Mouse (Mus musculus) forelimb bud, embryonic 11.5 days (tissue): ENCODE results near the gene Grid2.
"Not testable (repeated sequence)": the region's sequence is repeated elsewhere in the genome, so short reads cannot be mapped to it uniquely, and the experiment has no call there.

Experiments used
- DNase-seq: peaks from one replicate; pipeline ENCODE4 v3.0.0-alpha.2; 2012; ENCODE audit warnings: low read depth, low spot score

The Grid2 gene

DNA sequence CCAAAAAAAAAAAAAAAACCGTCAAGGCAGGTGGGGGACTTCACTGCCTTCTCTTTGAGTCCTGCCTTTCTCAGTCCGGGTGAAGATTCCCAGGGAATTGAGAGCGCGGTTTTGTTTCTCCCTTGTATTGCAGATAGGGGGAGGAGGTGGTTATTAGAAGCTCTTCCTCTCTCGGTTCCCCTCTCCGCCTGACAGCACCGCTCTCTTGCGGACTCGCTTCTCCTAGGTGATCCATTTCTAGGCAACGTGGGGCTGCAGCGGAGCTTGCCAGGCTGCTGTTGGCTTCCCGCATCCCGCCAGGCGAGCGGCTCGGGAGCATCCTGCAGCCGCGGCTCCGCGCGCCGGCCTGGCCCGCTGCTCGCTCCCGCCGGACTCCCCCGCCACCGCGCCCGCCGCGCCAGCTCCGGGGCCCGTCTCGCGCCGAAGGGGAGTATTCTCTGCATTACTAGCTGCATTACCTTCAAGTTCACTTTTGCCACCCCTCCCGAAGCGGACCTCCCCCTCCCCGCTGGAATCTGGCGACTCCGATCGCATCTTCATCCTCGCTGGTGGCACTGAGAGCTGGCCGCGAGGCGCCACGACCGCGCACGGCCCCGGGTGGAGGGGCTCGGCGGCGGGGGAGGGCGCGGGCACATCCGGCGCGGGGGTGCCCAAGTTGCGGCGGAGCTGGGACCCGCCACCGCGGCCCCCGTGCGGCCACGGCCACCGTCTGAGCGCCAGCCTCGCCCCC, at the start of gene Grid2:
Grid2 (plus strand) TSS at position 51 of the 730 bp plus-strand sequence.
- peak; percentile 32 for DNase-seq

GRCm38 (mm10) chr6:63250738-63251137, 4.9 kb upstream of the Grid2 start:
- no peak for DNase-seq

GRCm38 (mm10) chr6:63256556-63257405, 1.1 kb downstream of the Grid2 start:
- peak; percentile 35 for DNase-seq

DNA sequence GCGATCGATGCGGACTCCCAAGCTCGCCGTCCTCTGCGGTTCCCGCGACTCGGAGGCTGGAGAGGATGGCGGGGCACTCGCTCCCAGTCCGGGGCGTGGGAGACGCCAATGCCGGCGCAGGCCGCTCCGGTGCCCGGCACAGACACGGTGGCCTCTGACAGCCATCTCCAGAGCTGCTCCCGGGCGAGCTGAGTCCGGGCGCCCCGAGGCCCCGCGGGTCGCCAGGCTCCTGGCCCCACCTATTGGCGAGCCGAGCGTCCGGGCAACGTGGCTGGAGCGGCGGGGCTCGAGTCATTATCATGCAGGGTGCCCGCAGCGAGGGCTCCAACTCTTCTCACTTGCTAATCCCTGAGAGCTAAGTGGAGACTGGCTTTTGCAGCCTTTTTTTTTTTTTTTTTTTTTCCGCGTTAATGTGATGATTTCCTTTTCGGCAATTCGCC, 1.8 kb downstream of the Grid2 start:
- peak; percentile 27 for DNase-seq

DNA sequence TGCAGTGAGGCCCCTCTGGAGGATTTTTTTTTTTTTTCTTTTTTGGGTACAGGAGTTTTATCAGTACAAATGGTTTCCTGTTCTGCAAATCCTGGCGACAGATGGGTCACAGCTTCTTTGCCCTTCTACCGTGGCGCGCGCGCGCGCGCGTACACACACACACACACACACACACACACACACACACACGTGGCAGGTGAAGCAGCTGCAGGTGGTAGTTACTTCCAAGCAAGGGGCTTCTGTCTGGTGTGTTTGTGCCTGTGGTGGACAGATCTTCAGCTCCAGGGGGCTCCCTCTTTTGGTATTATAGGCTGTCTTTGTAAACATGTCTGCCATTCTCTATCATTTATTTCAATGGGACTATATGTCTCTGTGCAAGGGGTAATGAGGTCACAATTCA, 2.2 kb downstream of the Grid2 start:
- no peak for DNase-seq

GRCm38 (mm10) chr6:63259764-63260163, 4.1 kb downstream of the Grid2 start:
- no peak for DNase-seq

DNA sequence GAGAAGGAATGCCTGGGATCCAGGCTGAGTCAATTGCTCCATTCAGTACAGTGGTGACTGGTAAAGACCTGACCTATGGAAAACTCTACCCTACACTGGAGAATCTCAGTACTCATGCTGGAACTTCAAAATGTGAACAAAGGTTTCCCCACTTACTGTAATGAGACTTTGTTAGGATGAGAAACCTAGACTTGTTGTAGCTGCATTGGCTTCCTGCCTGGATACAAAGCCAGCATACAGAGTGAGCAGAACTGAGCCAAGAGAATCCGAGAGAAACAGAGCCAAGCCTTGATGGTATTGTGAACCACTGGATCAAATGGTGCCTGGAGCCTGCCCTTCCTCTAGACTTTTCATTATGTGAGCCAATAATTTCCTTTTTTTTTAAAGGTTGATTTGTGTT, 28.7 kb downstream of the Grid2 start:
- no peak for DNase-seq

GRCm38 (mm10) chr6:63342438-63343004, 86.8 kb downstream of the Grid2 start:
- no peak for DNase-seq

DNA sequence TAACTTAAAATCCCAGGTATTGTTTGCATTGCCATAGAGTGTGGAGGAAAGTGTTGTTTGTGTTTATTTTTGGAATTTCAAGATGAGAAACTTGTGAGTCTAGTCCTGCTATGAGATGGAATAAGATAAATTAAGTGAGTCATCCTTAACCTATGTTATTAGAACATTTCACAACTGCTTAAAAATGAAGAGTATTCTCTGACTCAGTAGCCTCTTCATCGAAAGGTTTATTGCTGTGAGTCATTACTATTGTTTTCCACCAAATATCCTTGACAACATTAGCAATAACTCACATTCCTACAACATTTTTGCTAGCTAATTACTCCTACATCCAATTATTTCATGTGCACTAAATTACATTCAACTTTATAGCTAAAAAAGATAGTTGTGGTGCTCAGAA, 91.3 kb downstream of the Grid2 start:
- no peak for DNase-seq

GRCm38 (mm10) chr6:63381061-63381611, 125.5 kb downstream of the Grid2 start:
- DNase-seq: no peak

GRCm38 (mm10) chr6:63401698-63402097, 146.0 kb downstream of the Grid2 start:
- no peak for DNase-seq

- no peak for DNase-seq
These were observed 161.9 kb downstream of the Grid2 start for GRCm38 (mm10) chr6:63417534-63417933.

- DNase-seq: no peak
These were observed 177.1 kb downstream of the Grid2 start for GRCm38 (mm10) chr6:63432751-63433150.

DNA sequence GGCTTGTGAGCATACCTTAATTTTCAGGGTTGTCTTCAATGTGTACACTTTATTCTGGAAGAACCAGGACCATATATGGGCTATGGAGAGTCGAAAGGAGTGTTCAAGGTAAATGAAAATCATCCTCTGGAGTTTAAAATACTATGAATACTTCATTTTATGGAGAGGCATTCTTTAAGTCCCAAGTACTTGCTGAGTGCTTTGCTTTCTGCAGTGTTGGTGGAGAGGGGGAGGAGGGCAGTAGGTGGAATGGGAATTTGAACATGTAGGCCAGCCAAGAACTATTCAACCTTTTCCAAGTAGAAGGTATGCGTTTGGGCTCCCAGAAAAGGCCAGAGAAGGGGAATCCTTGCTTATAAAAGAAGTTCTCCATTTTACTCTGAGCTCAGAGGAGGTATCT, 192.5 kb downstream of the Grid2 start:
- no peak for DNase-seq

DNA sequence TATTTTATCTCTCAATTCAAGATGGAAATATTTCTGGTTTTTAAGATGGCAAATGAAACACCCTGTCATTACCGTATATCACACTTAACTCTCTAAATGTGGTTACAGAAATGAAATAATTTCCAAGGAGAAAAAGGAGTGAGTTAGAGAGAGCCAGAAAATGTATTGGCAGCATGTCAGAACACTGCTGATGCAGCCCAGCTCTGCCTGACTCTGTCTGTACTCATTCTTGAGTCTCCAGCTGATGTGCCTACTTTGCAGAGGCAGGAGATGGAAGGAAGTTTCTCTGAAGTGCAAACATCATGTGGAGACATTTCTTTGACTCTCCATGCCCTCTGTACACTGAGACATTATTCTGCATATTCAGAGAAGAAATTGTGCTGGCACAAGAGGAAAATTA, 226.5 kb downstream of the Grid2 start:
- DNase-seq: no peak

DNA sequence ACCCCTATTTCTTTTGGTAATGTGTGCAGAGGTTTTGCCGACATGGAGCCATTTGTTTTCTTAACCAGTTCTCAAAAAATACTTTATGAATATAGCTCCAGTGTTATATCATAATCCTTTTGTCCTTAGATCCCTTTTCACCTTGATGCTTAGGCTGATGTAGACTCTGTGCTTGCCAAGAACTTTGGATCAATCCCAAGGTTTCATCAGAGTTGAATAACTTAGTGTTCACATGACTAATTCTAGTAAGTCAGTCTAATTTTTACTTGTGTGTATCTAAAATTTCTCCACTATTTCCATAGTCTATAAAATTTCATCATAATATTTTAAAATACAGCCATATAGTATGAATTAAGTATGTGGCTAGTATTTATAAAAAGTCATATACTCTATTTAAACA, 259.3 kb downstream of the Grid2 start:
- no peak for DNase-seq

DNA sequence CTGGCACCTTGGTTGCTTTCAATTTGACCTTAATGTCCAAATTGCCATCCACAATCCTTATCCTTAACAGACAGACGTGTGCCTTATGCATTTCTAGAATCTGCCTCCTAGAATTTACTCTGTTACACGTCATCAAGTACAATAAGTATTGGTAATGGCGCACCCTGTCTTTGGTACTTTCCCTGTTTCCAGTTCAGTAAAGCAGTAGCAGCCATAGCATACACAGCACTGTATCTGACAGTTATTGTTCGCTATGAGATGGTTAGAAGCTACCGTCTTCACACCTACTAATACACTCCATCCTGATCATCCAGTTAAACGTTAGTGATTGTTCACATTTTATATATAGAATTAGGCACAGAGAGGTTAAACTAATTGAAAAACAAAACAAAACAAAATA, 260.3 kb downstream of the Grid2 start:
- no peak for DNase-seq

- DNase-seq: no peak
These were observed 276.1 kb downstream of the Grid2 start for GRCm38 (mm10) chr6:63531751-63532150.

DNA sequence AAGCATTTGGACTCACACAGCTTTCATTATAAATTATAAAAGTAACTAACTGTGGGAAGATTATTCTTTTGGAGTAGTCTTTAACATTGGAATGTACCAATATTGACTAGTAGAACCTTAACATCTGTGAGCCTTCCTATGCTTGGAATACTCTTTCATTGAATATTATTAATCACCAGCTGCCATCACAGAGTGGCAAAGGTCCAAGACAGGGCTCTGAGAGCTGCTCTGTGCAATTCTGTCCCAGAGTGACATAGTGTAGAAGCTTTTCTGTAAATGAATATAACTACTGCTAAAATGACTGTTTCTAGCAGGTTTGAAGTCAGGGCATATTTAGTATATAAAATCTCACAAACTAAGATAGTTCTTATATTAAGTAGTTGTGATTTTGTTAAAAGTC, 277.2 kb downstream of the Grid2 start:
- no peak for DNase-seq

DNA sequence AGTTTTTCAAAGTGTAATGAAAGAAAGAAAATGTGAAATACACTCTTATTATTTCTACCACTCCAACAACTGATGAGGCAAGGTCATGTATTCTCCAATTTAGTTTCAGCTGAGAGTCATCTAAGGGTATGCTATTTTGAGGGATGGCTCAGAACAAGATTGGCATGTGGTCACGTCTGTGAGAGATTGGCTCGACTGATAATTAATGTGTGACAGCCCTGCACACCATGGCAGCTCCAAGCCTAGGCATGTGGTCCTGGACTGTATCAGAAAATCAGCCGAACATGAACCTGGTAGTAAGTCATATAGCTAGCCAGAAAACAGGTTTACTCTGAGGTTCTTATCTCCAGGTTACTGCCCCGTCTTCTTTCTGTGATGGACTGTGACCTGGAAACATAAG, 292.1 kb downstream of the Grid2 start:
- no peak for DNase-seq

DNA sequence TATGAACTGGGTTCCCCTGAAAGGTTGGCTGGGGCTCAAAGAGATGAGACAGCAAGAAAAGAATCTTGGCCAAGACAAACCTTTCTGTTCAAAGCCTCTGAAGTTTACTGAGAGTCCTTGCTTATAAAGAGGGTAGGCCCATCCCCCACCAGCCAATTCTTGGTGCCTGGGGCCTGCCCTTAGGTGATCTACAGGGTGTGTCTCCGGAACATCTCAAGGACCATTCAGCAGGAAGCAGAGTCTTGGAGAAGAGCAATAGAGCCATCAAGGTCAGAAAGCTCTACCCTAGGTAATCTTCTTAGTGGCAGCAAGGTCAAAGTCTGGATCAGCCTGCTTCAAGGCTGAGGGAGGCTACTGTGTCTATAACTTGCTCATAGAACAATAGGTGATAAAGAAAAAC, 313.1 kb downstream of the Grid2 start:
- DNase-seq: not testable (repeated sequence)

GRCm38 (mm10) chr6:63590681-63591080, 335.0 kb downstream of the Grid2 start:
- no peak for DNase-seq
